Mouse (Mus musculus): ENCODE measurements around the gene Zfp710. TPM values are rescaled to one million over a fixed set of nuclear protein-coding genes. Genes with fewer than 3 reads are reported as not detected.
"Not testable (repeated sequence)": the region's sequence is repeated elsewhere in the genome, so short reads cannot be mapped to it uniquely, and the experiment has no call there.

Gene Zfp710
- polyA plus RNA-seq, 1 experiment, result 3.8 TPM

GRCm38 (mm10) chr7:80123115-80123514 lies 98.5 kb downstream of the Zfp710 start:
- TF ChIP-seq CTCF (IDR thresholded peaks at IDR 0.05; ENCODE audit: control insufficient read depth, insufficient read depth, insufficient replicate concordance, low read depth, low read length), result no peak
- no peak for TF ChIP-seq POLR2A (IDR thresholded peaks at IDR 0.05; ENCODE audit: control insufficient read depth, low read depth, low read length)
- no peak overlapping the region for H3K4me3 ChIP-seq (ENCODE audit: control insufficient read depth, low read depth, low read length)
- no peaks in the 10 kb centered on the region for H3K27me3 ChIP-seq (ENCODE audit: control insufficient read depth, insufficient read depth, low read length)
- H3K36me3 ChIP-seq (ENCODE audit: control insufficient read depth, insufficient read depth, low read length), result no peaks in the 10 kb centered on the region
- H3K27ac ChIP-seq (ENCODE audit: control insufficient read depth, insufficient read depth, low read depth, low read length), result no peak overlapping the region
- no peaks in the 10 kb centered on the region for H3K4me1 ChIP-seq (ENCODE audit: control insufficient read depth, insufficient read depth, low read length)

GRCm38 (mm10) chr7:80123672-80124071 lies 99.1 kb downstream of the Zfp710 start:
- no peaks in the 10 kb centered on the region for H3K27me3 ChIP-seq (ENCODE audit: control insufficient read depth, insufficient read depth, low read length)
- H3K4me3 ChIP-seq (ENCODE audit: control insufficient read depth, low read depth, low read length), result no peak overlapping the region
- TF ChIP-seq CTCF (IDR thresholded peaks at IDR 0.05; ENCODE audit: control insufficient read depth, insufficient read depth, insufficient replicate concordance, low read depth, low read length) (no peak), POLR2A (IDR thresholded peaks at IDR 0.05; ENCODE audit: control insufficient read depth, low read depth, low read length) (no peak)
- no peak overlapping the region for H3K27ac ChIP-seq (ENCODE audit: control insufficient read depth, insufficient read depth, low read depth, low read length)
- H3K36me3 ChIP-seq (ENCODE audit: control insufficient read depth, insufficient read depth, low read length), result no peaks in the 10 kb centered on the region
- H3K4me1 ChIP-seq (ENCODE audit: control insufficient read depth, insufficient read depth, low read length), result no peaks in the 10 kb centered on the region

DNA sequence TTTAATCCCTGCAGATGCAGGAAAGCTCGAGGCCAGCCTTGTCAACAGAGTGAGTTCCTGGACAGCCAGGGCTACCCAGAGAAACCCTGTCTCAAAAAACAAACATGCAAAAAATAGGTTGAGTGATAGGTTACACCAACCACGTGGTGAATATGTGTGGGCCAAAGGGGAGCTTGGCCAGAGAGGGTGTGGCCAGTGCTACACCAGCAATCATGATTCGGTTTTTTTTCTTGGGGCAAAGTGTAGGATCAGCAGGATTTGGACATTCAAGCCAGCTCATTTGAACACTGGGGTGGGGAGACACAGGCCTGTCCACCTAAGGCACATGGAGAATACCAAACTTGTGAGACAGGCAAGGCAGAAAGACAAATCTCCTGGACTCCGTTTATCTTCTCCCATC lies 104.7 kb downstream of the Zfp710 start:
- no peak overlapping the region for H3K4me3 ChIP-seq (ENCODE audit: control insufficient read depth, low read depth, low read length)
- no peaks in the 10 kb centered on the region for H3K27me3 ChIP-seq (ENCODE audit: control insufficient read depth, insufficient read depth, low read length)
- TF ChIP-seq CTCF (IDR thresholded peaks at IDR 0.05; ENCODE audit: control insufficient read depth, insufficient read depth, insufficient replicate concordance, low read depth, low read length) (no peak), POLR2A (IDR thresholded peaks at IDR 0.05; ENCODE audit: control insufficient read depth, low read depth, low read length) (no peak)
- H3K4me1 ChIP-seq (ENCODE audit: control insufficient read depth, insufficient read depth, low read length), result peaks cover 4% of the 10 kb centered on the region; the same call in 1 of the 2 replicates
- no peak overlapping the region for H3K27ac ChIP-seq (ENCODE audit: control insufficient read depth, insufficient read depth, low read depth, low read length)
- H3K36me3 ChIP-seq (ENCODE audit: control insufficient read depth, insufficient read depth, low read length), result no peaks in the 10 kb centered on the region

- TF ChIP-seq POLR2A (IDR thresholded peaks at IDR 0.05; ENCODE audit: control insufficient read depth, low read depth, low read length) (no peak), CTCF (IDR thresholded peaks at IDR 0.05; ENCODE audit: control insufficient read depth, insufficient read depth, insufficient replicate concordance, low read depth, low read length) (no peak)
- no peak overlapping the region for H3K4me3 ChIP-seq (ENCODE audit: control insufficient read depth, low read depth, low read length)
These were observed 105.9 kb downstream of the Zfp710 start for GRCm38 (mm10) chr7:80130344-80131055.

DNA sequence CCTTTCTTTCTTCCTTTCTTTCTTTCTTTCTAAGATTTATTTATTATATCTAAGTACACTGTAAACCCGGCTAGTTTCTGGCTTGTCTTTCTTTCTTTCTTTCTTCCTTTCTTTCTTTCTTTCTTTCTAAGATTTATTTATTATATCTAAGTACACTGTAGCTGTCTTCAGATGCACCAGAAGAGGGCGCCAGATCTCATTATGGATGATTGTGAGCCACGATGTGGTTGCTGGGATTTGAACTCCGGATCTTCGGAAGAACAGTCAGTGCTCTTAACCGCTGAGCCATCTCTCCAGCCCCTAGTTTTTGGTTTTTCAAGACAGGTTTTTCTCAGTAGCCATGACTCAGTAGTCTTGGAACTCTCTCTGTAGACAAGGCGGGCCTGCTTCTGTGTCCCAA lies 106.7 kb downstream of the Zfp710 start:
- H3K4me3 ChIP-seq (ENCODE audit: control insufficient read depth, low read depth, low read length); H3K27me3 ChIP-seq (ENCODE audit: control insufficient read depth, insufficient read depth, low read length); H3K27ac ChIP-seq (ENCODE audit: control insufficient read depth, insufficient read depth, low read depth, low read length); H3K4me1 ChIP-seq (ENCODE audit: control insufficient read depth, insufficient read depth, low read length); H3K36me3 ChIP-seq (ENCODE audit: control insufficient read depth, insufficient read depth, low read length): not testable (repeated sequence)

More at GRCm38 (mm10) chr7:80130344-80131055, 105.9 kb downstream of the Zfp710 start:
- H3K27ac ChIP-seq (ENCODE audit: control insufficient read depth, insufficient read depth, low read depth, low read length), result no peak overlapping the region
- H3K4me1 ChIP-seq (ENCODE audit: control insufficient read depth, insufficient read depth, low read length), result peaks cover 4% of the 10 kb centered on the region; the same call in 1 of the 2 replicates
- no peaks in the 10 kb centered on the region for H3K36me3 ChIP-seq (ENCODE audit: control insufficient read depth, insufficient read depth, low read length)
- H3K27me3 ChIP-seq (ENCODE audit: control insufficient read depth, insufficient read depth, low read length), result no peaks in the 10 kb centered on the region

- no peaks in the 10 kb centered on the region for H3K36me3 ChIP-seq (ENCODE audit: control insufficient read depth, insufficient read depth, low read length)
- H3K4me3 ChIP-seq (ENCODE audit: control insufficient read depth, low read depth, low read length), result no peak overlapping the region
- no peak for TF ChIP-seq POLR2A (IDR thresholded peaks at IDR 0.05; ENCODE audit: control insufficient read depth, low read depth, low read length)
- peak; percentile 66; the same call in 1 of the 2 replicates for TF ChIP-seq CTCF (IDR thresholded peaks at IDR 0.05; ENCODE audit: control insufficient read depth, insufficient read depth, insufficient replicate concordance, low read depth, low read length)
- H3K27ac ChIP-seq (ENCODE audit: control insufficient read depth, insufficient read depth, low read depth, low read length), result no peak overlapping the region
- H3K4me1 ChIP-seq (ENCODE audit: control insufficient read depth, insufficient read depth, low read length), result peaks cover 4% of the 10 kb centered on the region; the same call in 1 of the 2 replicates
- no peaks in the 10 kb centered on the region for H3K27me3 ChIP-seq (ENCODE audit: control insufficient read depth, insufficient read depth, low read length)
These were observed 107.9 kb downstream of the Zfp710 start for GRCm38 (mm10) chr7:80132541-80132940.

DNA sequence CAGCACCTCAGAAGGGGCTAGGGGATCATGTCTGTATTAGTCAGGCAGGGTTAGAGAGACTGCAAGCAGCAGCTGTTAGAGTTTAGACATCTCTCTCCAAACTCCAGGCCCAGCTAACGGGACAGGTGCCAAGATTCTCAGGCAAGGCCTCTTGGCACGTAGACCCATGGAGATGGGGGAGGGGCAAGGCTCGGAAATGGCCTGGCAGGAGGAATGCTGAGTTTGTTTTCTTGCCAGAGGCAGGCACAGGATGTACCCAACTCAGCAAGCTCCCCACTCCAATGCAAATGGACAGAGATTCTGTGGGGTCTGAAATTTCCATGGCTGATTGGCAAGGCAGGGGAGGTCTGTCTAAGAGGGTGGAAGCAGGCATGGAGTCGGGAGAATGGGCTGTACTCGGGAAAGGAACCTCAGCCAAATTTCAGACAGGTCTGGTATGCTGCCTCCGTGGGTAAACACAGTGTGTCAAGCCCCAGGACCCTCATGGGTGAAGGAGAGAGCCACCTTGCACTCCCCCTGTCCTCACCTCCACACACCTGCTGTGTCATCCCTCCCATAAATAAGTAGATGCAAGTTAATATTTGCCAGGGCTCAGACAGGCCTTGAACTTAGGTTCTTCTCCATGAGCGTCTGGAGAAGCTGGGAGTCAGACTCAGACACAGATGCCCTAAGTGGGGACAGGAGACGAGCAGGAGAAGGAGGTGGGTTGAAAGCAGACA lies 110.0 kb downstream of the Zfp710 start:
- TF ChIP-seq POLR2A (IDR thresholded peaks at IDR 0.05; ENCODE audit: control insufficient read depth, low read depth, low read length), result no peak
- TF ChIP-seq CTCF (IDR thresholded peaks at IDR 0.05; ENCODE audit: control insufficient read depth, insufficient read depth, insufficient replicate concordance, low read depth, low read length), result no peak
- H3K27me3 ChIP-seq (ENCODE audit: control insufficient read depth, insufficient read depth, low read length), result no peaks in the 10 kb centered on the region
- H3K4me1 ChIP-seq (ENCODE audit: control insufficient read depth, insufficient read depth, low read length), result peaks cover 4% of the 10 kb centered on the region; the same call in 1 of the 2 replicates
- no peaks in the 10 kb centered on the region for H3K36me3 ChIP-seq (ENCODE audit: control insufficient read depth, insufficient read depth, low read length)
- H3K4me3 ChIP-seq (ENCODE audit: control insufficient read depth, low read depth, low read length), result no peak overlapping the region
- no peak overlapping the region for H3K27ac ChIP-seq (ENCODE audit: control insufficient read depth, insufficient read depth, low read depth, low read length)
